Comparison of ENCODE assay signal across 9 mouse cellular contexts in genomic region chr1:82358871-82359647, GRCm38 (mm10). TPM values are rescaled to one million over a fixed set of nuclear protein-coding genes. Genes with fewer than 3 reads are reported as not detected.
DNase-seq lines count a peak whose midpoint lies in the region; ATAC-seq and TF ChIP-seq lines count a peak whose summit lies in the region.
"Had no signal": no experiment of that assay in that cellular context is flagged by ENCODE, and none has a peak within 500 bp of the region (broad histone marks: within the 10 kb centered on the region; RNA-seq: fewer than 3 reads in every experiment).

No protein-coding gene starts in this region.

- ATAC-seq in heart, embryonic 16.5 days (replicated peaks; ENCODE audit: extremely low read depth, insufficient read depth, low FRiP score), result peak; percentile 65
- ATAC-seq in neural tube, embryonic 14.5 days (ENCODE audit: low read depth), result peak; percentile 62; the same call in 1 of the 2 replicates
- no peak for ATAC-seq in activated CD4-positive, CD25-positive, alpha-beta regulatory T cell, adult 4 months

- peak overlapping the region; percentile 59 for H3K4me2 ChIP-seq in heart, embryonic 16.5 days (ENCODE audit: low read depth, low read length)
- peak overlapping the region; percentile 23; the same call in 1 of the 2 replicates for H3K4me2 ChIP-seq in neural tube, embryonic 14.5 days (ENCODE audit: low read depth, low read length)
- H3K4me2 ChIP-seq: limb, embryonic 15.5 days had no signal

- H3K36me3 ChIP-seq in heart, embryonic 16.5 days (ENCODE audit: control insufficient read depth, insufficient read depth), result peaks cover 3% of the 10 kb centered on the region; the same call in 1 of the 2 replicates
- no peaks in the 10 kb centered on the region for H3K36me3 ChIP-seq in neural tube, embryonic 14.5 days (ENCODE audit: control insufficient read depth, insufficient read depth, low read length)
- H3K36me3 ChIP-seq: limb, embryonic 15.5 days had no signal

- peaks cover 7% of the 10 kb centered on the region; the same call in 1 of the 2 replicates for H3K9me3 ChIP-seq in heart, embryonic 16.5 days (replicated peaks; ENCODE audit: control insufficient read depth, low read length)
- no peaks in the 10 kb centered on the region for H3K9me3 ChIP-seq in neural tube, embryonic 14.5 days (ENCODE audit: control insufficient read depth, low read length)
- H3K9me3 ChIP-seq: limb, embryonic 15.5 days had no signal

- H3K27ac ChIP-seq in heart, embryonic 16.5 days (ENCODE audit: low read length), result no peak overlapping the region
- no peak overlapping the region for H3K27ac ChIP-seq in neural tube, embryonic 14.5 days (ENCODE audit: low read depth, low read length)
- H3K27ac ChIP-seq: limb, embryonic 15.5 days had no signal

- peak overlapping the region; percentile 29 for H3K4me3 ChIP-seq in heart, embryonic 16.5 days (ENCODE audit: low read length)
- no peak overlapping the region for H3K4me3 ChIP-seq in neural tube, embryonic 14.5 days (ENCODE audit: low read depth, low read length)
- H3K4me3 ChIP-seq: limb, embryonic 15.5 days had no signal

- WGBS in heart, embryonic 16.5 days, result 35% methylated on average over 20 of the region's 20 CpGs
- 51% methylated on average over 20 of the region's 20 CpGs for WGBS in neural tube, embryonic 14.5 days

- peak overlapping the region; percentile 47; the same call in 1 of the 2 replicates for H3K9ac ChIP-seq in heart, embryonic 16.5 days (ENCODE audit: low read length)
- no peak overlapping the region for H3K9ac ChIP-seq in neural tube, embryonic 14.5 days (replicated peaks; ENCODE audit: low read depth, low read length)
- H3K9ac ChIP-seq: limb, embryonic 15.5 days had no signal

- TF ChIP-seq POLR2A in brain, embryonic 14.5 days (IDR thresholded peaks at IDR 0.05; ENCODE audit: borderline replicate concordance, extremely low read depth, insufficient read depth, insufficient read length, poor library complexity, severe bottlenecking), result no peak

- H3K4me1 ChIP-seq in heart, embryonic 16.5 days (ENCODE audit: control insufficient read depth, insufficient read depth, low read length), result peaks cover 12% of the 10 kb centered on the region; the same call in 1 of the 2 replicates
- H3K4me1 ChIP-seq in neural tube, embryonic 14.5 days (ENCODE audit: control insufficient read depth, insufficient read depth, low read length), result peaks cover 2% of the 10 kb centered on the region; the same call in 1 of the 2 replicates

- no peak for TF ChIP-seq CTCF in brain, embryonic 14.5 days (IDR thresholded peaks at IDR 0.05; ENCODE audit: borderline replicate concordance, extremely low read depth, insufficient read depth, insufficient read length)

- DNase-seq in kidney, adult 18-20 months, result peak; percentile 4
- no peak for DNase-seq in kidney, adult 11 months
- peak; percentile 67 for DNase-seq in brain, embryonic 14.5 days (ENCODE audit: low read depth)
- peak; percentile 8 to 45 for DNase-seq in kidney, postnatal 25 days
- no peak for DNase-seq in spleen, postnatal 14 days (ENCODE audit: low spot score in 2 of 2)

- peaks cover 27% of the 10 kb centered on the region for H3K27me3 ChIP-seq in heart, embryonic 16.5 days (ENCODE audit: control insufficient read depth, insufficient read depth, low read length)
- H3K27me3 ChIP-seq in neural tube, embryonic 14.5 days (ENCODE audit: control insufficient read depth, insufficient read depth, low read length), result no peaks in the 10 kb centered on the region
- H3K27me3 ChIP-seq: limb, embryonic 15.5 days had no signal

RNA-seq across cellular contexts. Expression of gene Rhbdd1, which starts 42.8 kb away (rescaled TPM):
- 4.5 and 6.3 TPM in 2 replicates for polyA plus RNA-seq in brain, embryonic 14.5 days (2012; rRNA removed)
- 8.9 and 10.3 TPM in 2 replicates for polyA plus RNA-seq in heart, embryonic 16.5 days (2015; fragmentation: Nextera tagmentation; extraction: Ambion mirVana)
- polyA plus RNA-seq in neural tube, embryonic 14.5 days (2014; fragmentation: Nextera tagmentation; extraction: Ambion mirVana), result 2.7 and 3.2 TPM in 2 replicates
- 10 to 100 TPM; 13.5 to 18.1 TPM for polyA plus RNA-seq in activated CD4-positive, CD25-positive, alpha-beta regulatory T cell, adult 4 months (2017; shearing (Covaris generic))

Comparison
In these comparisons a context has a peak if more than half of its experiments do, and no peak if none do; other contexts are left out.
1. DNase-seq: peak in kidney, adult 18-20 months (single experiment), brain, embryonic 14.5 days (single experiment) and kidney, postnatal 25 days (2 of 2); none in kidney, adult 11 months (single experiment) and spleen, postnatal 14 days (0 of 2).